Mouse (Mus musculus): ENCODE measurements around the gene Endou. TPM values are rescaled to one million over a fixed set of nuclear protein-coding genes. Genes with fewer than 3 reads are reported as not detected.

The Endou gene
- polyA plus RNA-seq, 1 experiment from 2014 or later = 2.8 TPM

DNA sequence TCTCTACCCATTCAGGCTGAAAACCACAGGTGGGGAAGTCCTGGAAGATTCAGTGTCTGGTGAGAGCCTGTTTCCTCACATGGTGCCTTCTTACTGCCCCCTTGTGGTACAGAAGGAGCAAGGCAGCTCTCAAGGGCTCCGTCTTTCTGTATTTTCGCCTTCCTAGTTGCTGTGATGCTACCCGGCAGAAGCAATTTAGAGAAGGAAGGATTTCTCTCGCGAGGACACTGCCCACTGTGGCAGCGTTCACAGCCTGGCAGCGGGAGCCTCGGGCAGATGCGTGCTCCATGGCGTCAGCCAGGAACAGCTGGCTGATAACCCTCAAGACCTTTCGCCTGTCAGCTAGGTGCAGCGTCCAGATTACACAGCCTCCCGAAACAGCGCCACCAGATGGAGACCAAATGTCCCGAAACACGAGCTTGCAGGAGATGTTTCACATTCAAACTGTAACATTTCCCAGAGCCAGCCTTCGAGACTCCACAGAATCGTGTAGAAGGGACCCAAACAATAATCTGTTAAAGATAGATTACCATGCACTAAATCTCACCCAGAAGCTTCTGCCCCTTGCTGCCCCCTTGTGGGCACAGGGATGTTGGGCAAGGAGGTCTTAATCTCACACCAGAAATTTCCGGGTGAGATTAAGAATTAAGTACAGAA lies 67.3 kb downstream of the Endou start:
- no peaks in the 10 kb centered on the region for H3K36me3 ChIP-seq
- 6% methylated on average over 19 of the region's 19 CpGs for WGBS
- H3K9ac ChIP-seq = peak overlapping the region; percentile 61
- H3K27me3 ChIP-seq = no peaks in the 10 kb centered on the region
- H3K4me2 ChIP-seq = peak overlapping the region; percentile 73
- no peak for ATAC-seq (ENCODE audit: insufficient number of reproducible peaks, insufficient read depth, low FRiP score, low TSS enrichment, low read depth)
- 0 out of 2 replicates have a peak, but pooled peaks cover under 1% of the 10 kb centered on the region for H3K4me1 ChIP-seq
- H3K27ac ChIP-seq = 0 out of 2 replicates have a peak overlapping the region, but pooled peaks have one; percentile 8
- H3K9me3 ChIP-seq = no peaks in the 10 kb centered on the region
- H3K4me3 ChIP-seq = peak overlapping the region; percentile 45

Other genes with a start within 250 kb of the Endou start
- 28.6 and 28.7 TPM in 2 replicates for gene Rpap3, start 25.5 kb downstream of the Endou start, polyA plus RNA-seq (2015; fragmentation: Nextera tagmentation; extraction: Ambion mirVana)
- gene Rapgef3, start 36.6 kb upstream of the Endou start, polyA plus RNA-seq (2015; fragmentation: Nextera tagmentation; extraction: Ambion mirVana) = 7.1 and 9.3 TPM in 2 replicates
- gene Slc48a1, start 47.2 kb upstream of the Endou start, polyA plus RNA-seq (2015; fragmentation: Nextera tagmentation; extraction: Ambion mirVana) = 34.7 and 41.9 TPM in 2 replicates
- 32.4 and 37.1 TPM in 2 replicates for gene Hdac7, start 113.2 kb upstream of the Endou start, polyA plus RNA-seq (2015; fragmentation: Nextera tagmentation; extraction: Ambion mirVana)
- 2.3 and 2.8 TPM in 2 replicates for gene Vdr, start 179.3 kb upstream of the Endou start, polyA plus RNA-seq (2015; fragmentation: Nextera tagmentation; extraction: Ambion mirVana)
- gene Tmem106c, start 232.9 kb upstream of the Endou start, polyA plus RNA-seq (2015; fragmentation: Nextera tagmentation; extraction: Ambion mirVana) = 37.8 and 38.7 TPM in 2 replicates

Measured in embryonic facial prominence, embryonic 13.5 days (tissue).